Mouse (Mus musculus) testis, adult 2 months (tissue): ENCODE measurements at regions not wholly inside any gene's neighbourhood (a gene's known extent, or its start where the extent isn't known, plus 50 kb on each side); places are given as distances from the start of the nearest gene placed in this dataset.

Source experiments
- CTCF ChIP-seq: fragments of 200-500 bp; IDR thresholded peaks from 2 replicates; pipeline ENCODE4 v1.5.1; 2012; ENCODE audit warnings: low read depth, mild to moderate bottlenecking, inconsistent platforms, low read length, moderate library complexity; ENCODE audit not compliant: control insufficient read depth, insufficient read depth, insufficient replicate concordance
- POLR2A ChIP-seq: fragments of 200-500 bp; IDR thresholded peaks from 2 replicates; pipeline ENCODE4 v1.6.1; 2012; ENCODE audit warnings: low read depth, mild to moderate bottlenecking, inconsistent platforms, low read length, moderate library complexity; ENCODE audit not compliant: control insufficient read depth

DNA sequence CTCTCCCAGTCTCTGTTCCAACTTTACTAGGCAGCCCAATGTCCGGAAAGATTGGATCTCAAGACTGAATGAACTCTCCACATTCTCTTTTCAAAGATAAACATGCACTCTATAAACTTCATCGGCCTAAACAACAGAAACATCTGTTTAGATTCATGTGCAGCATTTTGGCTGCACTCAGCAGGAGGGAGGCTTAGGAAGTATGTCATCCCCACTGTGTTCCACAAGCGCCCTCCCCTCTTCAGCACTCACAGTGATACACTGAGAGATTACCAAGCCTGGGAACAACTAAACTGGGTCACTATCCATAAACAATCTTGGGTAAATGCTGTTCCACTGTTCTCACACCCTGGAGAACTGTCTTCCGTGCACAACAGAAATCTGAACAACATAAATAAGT, 185.5 kb upstream of the Gm11114 start:
- TF ChIP-seq POLR2A (no peak), CTCF (no peak)
